Mouse (Mus musculus): ENCODE measurements around the gene Ptpn20.

Gene Ptpn20

GRCm38 (mm10) chr14:33588951-33589350 is at the start of gene Ptpn20:
Ptpn20 (plus strand) TSS chr14:33589207.
- no peak for DNase-seq

DNA sequence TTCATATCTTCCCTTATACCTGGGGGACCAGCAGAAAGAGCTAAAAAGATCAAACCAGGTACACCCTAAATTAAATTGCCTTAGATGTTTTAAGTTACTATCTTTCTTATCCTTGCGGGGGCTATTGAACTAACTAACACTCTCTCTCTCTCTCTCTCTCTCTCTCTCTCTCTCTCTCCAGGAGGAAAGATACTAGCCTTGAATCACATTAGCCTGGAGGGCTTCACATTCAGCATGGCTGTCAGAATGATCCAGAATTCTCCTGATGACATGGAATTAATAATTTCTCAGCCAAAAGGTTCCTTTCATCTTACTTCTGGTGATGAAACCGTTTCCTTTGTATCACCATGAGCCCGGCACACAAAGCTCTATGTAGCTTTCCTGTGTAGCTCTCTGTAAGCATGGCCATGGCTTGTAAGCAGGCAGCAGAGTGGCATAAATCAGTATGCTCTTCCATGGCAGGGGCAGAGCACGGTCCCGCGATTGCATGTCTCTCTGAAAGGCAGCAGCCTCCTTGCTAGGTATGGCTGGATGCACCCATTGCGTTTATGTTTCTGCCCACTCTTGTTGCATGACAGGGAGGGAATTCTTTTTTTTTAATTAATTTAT is 49.3 kb upstream of the Ptpn20 start:
- DNase-seq, result no peak

GRCm38 (mm10) chr14:33545565-33546143 is 43.4 kb upstream of the Ptpn20 start:
- DNase-seq, result no peak

GRCm38 (mm10) chr14:33548650-33549049 is 40.4 kb upstream of the Ptpn20 start:
- DNase-seq, result no peak

DNA sequence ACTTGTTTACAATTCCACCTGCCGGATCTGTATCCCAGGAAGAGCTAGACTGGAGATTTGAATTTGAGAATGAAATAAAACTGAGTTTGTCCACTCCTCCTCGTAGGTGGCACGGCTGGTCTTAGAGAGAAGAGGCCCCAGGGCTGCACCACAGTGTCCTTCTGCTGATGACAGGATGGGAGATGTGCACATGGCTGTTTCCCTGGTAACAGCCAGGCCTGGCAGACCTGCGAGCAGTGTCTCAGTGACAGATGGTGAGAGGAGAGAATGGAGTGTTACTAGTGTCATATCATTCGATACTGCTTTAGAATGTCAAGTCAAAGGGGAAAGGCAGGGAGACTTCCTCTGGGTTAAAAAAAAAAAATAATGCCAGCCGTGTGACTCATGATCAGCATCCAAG is 39.2 kb upstream of the Ptpn20 start:
- DNase-seq, result peak; percentile 52

DNA sequence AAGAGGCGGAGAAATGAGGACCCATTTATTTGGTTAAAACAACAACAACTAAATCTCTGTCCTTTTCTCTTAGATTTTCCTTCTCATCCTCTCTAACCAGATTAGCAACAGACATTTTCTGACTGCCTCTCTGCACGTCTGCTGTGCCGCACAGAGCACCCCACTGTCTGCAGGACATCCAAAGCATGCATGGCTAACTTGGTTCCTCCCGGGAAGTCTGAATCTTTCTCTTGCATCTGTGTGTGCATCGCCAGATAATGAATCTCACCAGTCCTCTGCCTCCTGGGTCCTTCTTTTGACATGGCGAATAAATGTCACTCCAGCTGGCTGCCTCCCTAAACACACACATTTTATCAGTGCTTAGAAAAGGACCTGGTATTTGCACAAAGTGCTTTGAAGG is 18.3 kb upstream of the Ptpn20 start:
- DNase-seq, result no peak

- DNase-seq, result no peak
Observed at GRCm38 (mm10) chr14:33573643-33574042, 15.4 kb upstream of the Ptpn20 start.

DNA sequence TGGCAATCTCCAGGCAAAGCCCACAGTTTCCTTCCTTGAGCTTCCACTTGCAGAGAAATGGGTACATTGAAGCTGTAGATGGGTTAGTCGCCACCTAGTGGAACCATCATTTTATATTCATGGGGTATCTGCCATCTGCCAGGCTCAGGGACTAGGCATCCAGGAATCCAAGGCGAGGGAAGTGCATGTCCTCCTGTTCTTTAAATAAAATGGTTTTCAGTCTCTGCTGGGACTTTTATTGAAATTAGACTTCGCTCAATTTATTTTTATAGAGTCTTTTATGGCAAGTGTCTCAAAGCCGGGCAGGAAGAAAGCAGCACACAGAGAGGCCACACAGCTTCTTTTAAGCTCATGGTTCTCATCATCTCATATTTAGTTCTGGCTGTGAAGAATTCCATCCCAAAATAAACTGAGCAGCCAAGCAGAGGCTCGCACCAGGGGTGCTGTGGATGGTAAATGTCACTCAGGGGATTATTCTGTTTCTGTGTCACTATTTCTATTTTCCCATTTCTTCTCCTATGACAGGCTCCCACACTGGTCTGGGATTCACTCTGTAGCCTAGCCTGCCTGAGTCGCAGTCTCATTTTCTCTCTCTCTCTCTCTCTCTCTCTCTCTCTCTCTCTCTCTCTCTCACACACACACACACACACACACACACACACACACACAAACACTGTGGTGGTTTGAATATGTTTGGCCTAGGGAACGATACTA is 9.1 kb upstream of the Ptpn20 start:
- no peak for DNase-seq

DNA sequence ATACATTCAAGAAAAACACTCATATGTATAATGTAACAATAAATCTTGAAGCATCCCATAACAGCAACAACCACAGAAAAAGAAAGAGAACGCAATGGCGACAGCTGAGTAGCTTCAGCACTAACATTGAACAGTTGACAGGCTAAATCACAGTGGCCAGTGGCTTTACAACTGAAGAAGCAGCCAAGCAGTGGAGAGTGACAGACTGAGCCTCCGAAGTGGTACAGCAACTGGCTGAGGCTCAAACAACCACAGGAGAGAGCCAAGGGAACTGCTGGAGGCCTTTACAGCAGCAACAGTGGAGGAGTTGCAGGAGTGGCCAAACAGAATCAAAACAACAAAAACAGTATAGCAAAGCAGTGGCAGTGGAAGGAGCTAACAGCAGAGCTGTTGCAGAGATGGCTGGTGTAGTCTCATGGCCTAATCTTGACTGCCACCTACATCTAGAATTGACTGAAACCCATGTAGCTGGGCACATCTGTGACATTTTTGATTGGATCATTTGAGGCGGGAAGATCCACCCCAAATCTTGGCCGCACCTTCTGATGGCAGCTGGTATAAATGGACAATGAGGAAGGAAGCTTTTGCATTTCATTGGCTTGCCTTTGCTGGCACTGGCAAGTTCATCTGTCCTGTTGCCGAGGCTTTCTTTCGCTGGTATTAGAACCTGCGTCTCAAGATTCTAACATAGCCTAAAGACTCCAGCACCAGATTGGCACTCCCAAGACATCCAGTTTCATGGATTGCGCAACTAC is 9.5 kb downstream of the Ptpn20 start:
- no peak for DNase-seq

DNA sequence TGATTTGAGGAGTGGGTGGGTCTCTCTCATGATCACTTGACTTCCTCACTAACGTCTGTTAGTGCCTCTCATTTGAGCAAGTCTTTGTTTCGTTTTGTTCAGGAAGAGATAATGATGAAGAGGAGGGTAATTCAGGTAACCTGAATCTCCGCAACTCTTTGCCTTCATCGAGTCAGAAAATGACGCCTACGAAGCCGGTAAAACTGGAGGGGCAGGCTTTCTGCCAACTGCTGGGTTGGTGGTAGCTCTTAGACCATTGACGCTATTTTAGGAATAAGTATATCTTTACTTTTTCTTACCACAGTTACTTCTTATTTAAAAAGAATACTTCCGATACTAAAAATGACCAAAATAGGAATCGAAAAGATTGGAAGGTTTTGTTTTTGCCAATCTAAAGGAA is 18.4 kb downstream of the Ptpn20 start:
- no peak for DNase-seq

- DNase-seq, result no peak
Observed at GRCm38 (mm10) chr14:33625036-33625435, 36.0 kb downstream of the Ptpn20 start.

DNA sequence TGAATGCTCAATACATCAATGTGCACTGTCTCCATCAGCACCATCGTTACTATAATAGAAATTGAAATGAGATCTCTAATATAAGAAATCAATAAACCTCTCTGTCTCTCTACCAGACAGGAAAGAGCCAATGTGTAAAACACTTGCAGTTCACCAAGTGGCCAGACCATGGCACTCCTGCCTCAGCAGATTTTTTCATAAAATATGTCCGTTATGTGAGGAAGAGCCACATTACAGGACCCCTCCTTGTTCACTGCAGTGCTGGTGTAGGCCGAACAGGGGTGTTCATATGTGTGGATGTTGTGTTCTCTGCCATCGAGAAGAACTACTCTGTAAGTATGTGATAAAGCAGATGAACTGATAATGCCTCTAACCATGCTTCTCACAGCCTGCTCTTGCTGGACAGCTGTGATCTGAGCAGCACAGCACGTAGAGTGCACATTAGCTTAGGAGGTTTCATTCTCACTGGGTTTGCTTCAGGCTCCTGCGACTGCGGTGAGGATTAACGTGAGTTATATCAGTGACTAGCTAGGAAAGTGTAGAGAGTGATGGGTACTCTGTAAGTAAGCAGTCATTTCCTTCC is 43.9 kb downstream of the Ptpn20 start:
- no peak for DNase-seq

DNA sequence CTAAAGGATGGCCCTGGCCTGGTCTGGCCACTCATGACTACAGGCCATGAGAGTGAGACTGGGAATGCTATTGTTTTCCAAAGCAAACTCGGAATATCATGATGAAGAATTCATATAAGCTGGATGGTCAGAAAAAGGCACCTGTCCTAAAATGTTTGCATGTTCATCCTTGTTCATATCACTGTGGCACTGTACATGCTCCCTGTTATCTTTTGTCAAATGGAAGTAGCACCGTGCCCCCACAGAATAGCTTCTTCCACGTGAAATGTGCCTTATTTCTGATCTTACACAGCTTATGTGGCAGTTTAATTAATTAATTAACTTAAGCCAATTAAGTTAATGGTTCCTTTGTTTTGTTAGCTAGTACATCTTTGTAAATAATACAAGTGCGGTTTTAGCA is 45.3 kb downstream of the Ptpn20 start:
- DNase-seq, result no peak

- no peak for DNase-seq
Observed at GRCm38 (mm10) chr14:33634774-33635173, 45.8 kb downstream of the Ptpn20 start.

DNA sequence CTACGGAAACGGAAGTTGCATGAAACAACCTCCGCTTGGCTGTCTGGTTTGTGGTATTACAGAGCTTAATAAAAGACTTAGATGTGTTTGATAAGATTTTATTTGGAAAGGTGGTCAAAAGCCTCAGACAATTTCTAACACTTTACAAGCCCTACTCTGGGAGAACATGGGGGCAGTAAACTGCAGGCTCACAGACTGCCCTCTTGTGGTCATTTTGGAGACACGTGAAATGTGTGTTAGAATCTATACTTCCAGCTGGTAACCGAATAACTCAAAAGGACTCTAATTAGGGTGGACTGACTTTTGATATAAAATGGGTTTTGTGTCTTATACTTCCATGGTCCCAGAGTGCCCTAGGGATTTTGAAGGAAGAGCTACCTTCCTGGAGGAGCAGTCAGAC is 50.4 kb downstream of the Ptpn20 start:
- DNase-seq, result no peak

DNA sequence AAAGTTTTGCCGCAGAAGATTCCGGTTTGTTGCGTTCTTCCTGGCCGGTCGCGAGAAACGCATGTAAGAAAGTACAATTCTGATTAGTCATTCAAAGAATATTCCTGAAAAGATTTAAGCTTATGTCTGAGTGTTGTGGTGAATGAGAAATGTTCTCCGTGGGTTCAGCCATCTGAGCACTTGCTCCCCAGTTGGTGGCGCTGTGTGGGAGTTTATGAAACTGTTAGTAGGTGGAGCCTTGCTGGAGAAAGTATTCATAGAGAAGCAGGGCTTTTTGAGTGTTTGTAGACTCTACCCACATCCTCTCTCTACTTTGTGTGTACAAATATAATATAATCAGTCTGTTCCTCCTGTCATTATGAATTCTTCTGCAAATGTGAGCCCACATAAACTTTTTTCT is 61.7 kb downstream of the Ptpn20 start:
- no peak for DNase-seq

DNA sequence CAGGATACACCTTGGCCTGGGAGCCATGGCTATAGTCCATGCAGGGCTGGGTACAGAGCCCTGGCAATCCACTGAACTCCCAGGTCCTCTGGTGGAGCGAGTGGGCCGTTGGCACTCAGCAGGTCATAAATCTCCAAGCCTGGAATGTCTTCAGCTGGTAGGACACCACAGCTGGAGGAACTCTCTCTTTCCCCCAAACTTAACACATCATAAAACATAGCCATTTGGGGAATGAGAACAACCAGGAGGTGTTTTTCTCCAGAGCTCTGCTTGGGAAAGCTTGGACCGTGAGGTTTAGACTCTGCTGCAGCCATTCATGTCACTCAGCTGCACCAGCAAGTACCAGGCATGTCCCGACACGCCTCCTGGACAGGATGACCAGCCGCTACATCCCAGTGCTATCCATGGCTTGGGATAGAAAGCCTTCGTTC is 68.5 kb downstream of the Ptpn20 start:
- DNase-seq, result no peak

GRCm38 (mm10) chr14:33658331-33658730 is 69.3 kb downstream of the Ptpn20 start:
- DNase-seq, result no peak

- DNase-seq, result no peak
Observed at GRCm38 (mm10) chr14:33662080-33662479, 73.1 kb downstream of the Ptpn20 start.

DNA sequence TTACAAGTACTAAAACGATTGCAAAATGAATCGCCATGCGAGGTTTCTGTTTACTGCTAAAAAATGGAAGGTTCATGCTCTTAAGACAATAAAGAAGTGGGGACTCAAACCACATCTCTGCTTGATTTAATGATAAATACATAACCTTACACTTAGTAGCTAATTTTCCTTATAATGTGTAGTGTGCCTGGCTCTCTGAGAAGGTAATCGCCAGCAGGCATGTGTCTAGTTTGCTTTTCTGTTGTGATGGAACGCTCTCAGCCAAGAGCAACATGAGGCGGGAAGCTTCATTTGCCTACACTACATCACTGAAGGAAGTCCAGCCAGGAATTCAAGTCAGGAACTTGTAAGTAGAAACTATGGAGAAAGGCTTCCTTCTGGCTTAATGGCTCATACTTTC is 77.3 kb downstream of the Ptpn20 start:
- no peak for DNase-seq

- no peak for DNase-seq
Observed at GRCm38 (mm10) chr14:33669891-33670290, 80.9 kb downstream of the Ptpn20 start.

DNA sequence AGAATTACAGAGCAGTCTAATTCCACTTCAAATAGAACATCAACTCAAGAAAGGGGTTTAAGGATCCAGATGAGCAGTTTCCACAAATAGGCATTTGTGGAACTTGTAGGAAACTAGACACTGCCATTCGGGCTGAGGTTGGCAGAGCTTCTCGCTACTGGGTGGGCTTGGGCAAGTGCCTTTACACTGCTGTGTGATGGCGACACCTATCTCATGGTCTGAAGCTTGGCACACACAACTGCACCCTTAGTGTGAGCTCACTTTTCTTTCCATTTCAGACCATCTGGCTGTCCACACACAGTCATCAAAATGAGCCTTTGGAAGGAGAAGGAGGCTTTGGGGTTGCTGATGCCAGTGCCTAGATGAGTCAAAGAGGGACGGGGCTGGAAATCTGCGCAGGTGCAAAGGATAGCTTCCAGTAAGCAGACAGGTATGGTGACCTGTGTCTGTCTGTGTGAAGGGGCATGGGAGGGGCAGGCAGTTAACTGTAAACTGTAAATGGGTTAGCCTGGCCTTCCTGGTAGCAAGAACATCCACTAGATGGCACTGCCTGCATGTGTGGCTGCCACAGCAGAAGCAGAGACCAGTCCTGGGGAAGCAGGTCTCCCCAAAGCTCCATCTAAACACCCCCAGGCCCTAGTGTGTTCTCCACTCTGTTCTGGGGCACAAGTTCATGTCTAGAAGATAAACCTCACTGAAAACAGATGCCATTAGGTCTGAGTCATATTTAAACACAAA is 84.5 kb downstream of the Ptpn20 start:
- DNase-seq, result peak; percentile 8

DNA sequence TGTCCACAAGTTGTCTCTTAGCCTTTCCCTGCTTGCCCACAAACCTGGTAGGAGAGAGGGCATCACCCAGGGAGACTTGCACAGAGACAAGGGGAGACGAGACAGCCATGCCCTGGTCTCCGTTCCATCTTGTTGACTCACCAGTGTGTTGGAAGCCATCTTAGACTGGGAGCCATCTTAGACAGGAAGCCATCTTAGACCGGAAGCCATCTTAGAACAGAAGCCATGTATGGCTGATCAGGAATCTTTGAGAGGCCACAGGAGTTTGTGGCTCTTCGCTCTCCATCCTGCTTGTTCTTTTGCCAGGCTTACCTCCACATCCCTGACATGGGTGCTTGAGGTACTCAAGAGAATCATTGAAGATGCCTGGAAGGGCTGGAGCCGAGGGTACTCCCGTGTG is 89.0 kb downstream of the Ptpn20 start:
- no peak for DNase-seq

Data from cerebellum, adult 11 months (tissue).